Mouse (Mus musculus) brain, adult 2 months (tissue): ENCODE data around the gene Lin9.
"Not testable (repeated sequence)": the region's sequence is repeated elsewhere in the genome, so short reads cannot be mapped to it uniquely, and the experiment has no call there.

Experiments
- DNase-seq: peaks from one replicate; pipeline ENCODE4 v3.0.0; 2011; ENCODE audit warnings: low read depth, low spot score

Gene Lin9

DNA sequence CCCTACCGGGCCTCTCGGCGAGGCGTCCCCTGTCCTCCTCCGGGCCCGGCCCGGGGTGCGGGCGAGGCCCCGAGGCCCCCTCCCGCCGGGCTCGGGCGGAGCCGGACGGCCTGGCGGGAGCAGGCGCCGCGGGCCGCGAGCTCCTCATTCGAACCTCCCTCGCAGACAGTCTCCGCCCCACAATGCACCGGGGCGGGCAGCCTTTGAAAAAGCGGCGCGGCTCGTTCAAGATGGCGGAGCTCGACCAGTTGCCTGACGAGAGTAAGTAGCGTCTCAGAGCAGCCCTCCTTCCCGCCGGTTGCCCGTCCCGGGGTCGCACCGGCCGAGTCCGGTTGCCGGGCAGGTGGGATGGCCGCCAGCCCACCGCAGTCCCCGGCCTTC, at the start of gene Lin9:
Gene Lin9 (plus strand): TSS at position 14 of the 381 bp plus-strand sequence.
- peak; percentile 94 for DNase-seq

DNA sequence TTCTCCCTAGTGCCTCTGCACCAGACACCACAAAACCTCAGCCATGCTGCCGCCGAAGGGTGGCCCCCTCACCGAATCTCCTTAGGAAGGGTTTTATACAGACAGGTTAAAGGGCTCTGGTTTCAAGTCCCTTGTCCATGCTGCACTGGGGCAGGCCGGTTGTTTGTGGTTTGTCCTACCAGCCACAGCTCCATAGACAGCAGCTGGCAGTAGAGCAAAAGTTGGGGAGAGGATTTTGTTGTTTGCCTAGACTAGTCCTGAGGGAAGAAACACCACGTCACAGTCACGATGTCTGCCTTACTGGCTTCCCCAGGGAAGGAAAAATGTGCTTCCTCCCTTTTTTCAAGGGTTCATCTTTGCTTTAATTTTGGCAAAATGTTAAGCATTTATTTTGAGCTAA, 40.4 kb upstream of the Lin9 start:
- no peak for DNase-seq

DNA sequence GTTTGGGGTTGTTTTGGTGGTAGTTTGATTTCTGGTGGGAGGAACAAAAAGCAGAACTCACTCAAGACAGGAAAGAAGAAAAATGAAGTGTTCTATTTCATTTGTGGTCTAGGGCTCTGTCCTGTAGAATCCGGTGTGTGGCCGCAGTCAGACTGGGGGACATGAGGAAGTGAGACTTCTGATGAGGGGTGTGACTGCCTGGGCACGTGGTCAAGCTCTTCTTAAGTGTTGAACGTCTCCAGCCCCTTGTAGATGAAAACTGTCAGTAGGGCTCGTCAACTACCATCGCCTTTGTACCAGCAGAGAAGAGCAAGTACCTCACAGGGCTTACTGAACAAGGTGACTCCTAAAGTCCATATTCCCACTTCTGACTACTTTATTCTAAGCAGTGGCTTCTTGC, 39.1 kb upstream of the Lin9 start:
- DNase-seq = peak; percentile 39

DNA sequence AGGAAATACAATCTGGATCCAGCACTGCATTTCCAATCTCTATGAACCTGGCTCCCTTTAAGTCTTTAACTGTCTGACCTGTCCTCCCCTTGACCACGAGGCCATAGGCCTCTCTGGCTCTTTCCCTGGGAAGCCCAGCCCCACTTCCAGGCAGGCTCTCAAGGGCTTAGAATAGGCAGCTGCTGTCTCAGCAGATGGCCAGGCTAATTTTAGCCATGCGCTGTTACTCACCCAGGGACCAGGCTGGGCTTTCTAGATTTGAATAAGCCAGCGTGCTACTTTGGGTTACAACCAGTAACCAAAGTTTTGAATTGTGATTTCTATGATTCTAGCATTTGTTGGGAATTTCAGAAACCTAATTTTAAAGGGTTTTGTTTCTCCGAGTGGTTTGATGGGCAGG, 36.4 kb upstream of the Lin9 start:
- DNase-seq = peak; percentile 97

DNA sequence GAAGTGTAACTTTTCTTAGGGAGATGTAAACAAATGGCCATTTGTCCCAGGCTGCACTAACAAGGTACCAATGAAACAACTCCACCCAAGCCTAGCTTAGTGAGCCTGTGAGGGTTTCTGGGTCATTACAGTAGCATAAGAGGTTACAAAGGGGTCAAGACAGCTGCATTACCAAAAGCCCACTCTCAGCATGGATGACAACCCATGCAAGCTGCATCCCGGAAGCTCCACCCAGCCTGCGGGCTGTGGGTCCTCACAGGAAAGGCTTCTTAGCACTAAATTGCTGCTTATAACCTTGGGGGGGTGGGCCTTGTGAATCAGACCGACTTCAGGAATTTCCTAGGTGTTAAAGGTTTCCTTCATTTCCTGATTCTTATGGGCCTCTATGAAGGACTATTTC, 34.8 kb upstream of the Lin9 start:
- DNase-seq = no peak

DNA sequence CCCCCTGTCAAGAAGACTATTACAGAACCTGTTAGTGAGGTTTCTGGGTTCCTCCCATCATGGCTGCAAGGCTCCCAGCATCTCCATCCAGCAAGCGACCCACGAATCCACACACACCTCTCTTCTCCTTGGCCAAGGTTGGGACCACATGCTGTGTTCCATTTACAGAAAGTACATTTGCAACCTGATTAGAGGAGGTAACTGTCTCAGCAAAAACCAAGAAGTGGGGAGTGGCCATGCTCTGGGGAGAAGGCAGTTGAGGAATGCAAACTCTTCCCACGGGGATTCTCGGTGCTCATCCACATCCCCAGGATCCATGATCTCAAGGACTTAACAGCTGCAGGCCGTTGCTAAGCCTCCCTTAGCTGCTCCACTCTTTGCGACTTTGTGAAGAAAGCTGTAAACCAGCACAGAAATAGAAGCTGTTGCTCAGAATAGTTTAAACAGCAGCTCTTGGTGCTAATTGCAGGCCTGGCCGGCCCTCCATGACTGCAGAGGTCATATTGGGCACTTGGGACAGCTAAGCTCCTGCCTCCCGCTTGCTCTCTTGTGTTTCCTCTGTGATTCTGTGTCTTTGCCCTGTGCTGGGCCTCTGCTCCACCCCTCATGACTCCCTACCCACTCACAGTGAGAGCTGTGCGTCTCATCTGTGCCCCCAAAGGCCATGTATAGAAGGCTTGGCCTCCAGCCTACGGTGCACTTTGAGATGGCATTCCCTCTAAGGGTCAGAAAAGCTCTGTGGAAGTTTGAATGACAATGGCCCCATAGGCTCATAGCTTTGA, 34.0 kb upstream of the Lin9 start:
- DNase-seq = peak; percentile 44

DNA sequence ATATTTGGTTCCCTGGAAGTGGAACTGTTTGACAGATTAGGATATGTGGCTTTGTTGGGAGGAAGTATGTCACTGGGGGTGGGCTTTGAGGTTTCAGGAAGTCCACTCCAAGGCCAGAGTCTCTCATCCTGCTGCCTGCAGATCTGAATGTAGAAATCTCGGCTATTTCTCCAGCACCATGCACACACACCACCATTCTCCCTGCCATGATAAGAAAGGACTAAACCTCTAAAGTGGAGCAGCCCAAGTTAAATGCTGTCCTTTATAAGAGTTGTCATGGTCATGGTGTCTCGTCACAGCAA, 33.4 kb upstream of the Lin9 start:
- no peak for DNase-seq

DNA sequence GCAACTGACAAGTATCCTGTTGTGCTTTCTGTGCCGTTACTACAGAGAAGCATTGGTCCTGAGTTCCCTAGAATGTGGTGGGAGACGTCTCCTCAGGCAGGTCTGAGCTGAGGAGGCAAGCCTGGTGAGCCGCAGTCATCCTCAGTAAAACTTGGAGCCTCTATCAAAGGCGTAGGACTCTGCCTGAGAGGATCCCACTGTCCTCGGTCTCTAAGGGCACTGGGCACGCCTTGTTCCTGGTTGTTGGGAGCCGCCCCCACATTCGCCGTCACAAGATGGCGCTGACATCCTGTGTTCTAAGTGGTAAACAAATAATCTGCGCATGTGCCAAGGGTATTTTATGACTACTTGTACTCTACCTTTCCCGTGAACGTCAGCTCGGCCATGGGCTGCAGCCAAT, 29.1 kb upstream of the Lin9 start:
- DNase-seq = not testable (repeated sequence)

DNA sequence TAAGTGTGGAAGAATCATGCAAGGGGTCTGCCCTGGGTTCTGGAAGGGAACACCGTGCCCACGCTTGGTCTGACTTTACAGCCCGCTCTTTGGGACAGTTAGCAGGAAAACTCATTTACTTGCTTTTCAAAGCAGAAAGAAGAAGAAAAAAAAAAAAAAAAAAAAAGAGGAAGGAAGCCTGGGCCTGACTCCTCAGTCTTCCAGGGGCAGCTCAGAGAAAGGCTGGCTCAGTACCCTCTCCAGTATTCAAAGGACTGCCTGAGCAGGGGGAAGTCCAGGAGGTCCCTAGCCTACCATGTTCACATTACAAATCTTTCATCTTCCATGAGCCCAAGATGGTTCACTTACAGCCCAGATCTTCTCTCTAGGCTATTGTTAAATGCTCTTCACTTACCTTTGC, 24.2 kb upstream of the Lin9 start:
- no peak for DNase-seq

DNA sequence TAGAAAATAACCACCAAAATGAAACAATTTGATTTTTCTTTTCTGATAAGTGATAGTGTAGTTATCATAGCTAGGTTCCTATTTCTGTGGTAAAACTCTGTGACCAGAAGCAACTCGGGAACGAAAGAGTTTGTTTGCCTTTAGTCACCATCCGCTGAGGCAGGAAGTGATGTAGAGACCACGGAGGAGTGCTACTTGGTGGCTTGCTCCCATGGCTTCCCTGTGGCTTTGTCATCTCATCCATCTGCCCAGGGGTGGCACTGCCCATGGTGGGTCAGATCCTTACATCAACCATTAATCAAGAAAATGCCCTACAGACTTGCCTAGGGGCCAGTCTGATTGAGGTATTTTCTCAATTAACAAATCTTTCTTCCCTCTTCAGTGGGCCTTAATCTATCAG, 18.6 kb upstream of the Lin9 start:
- no peak for DNase-seq

DNA sequence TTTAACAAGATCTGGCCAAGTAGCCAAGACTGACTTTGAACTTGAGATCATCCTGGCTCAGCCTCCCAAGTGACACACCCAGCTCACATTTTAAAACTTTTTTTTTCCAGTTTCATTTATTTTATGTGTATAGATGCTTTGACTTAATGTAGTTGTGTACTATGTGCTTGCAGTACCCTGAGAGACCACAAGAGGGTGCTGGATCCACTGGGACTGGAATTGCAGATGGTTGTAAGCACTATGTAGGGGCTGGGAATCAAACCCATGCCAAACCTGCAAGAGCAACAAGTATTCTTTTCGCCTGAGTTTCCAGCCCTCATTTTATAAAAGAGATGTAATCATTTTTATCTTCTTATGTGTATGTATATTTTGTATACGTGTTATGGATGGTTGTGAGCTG, 17.0 kb upstream of the Lin9 start:
- DNase-seq = no peak

DNA sequence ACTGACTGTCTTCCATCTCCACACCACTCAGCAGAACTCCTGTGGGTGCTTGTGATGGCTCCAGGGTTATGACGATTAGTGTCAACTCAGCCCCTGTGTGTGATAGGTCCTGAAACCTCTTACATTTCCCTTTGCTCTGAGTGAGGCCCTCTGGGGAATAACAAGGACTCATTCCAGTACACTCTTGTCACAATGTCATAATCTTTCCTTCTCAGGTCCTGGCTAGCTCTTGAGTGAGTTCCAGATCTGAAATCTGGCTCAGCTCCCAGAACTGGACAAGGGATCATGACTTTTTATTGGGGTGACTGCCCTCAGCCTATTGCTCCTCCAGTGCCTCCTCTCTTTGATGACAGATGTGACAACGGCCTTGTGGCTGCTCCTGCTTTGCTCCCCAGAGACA, 14.8 kb upstream of the Lin9 start:
- DNase-seq = peak; percentile 7

DNA sequence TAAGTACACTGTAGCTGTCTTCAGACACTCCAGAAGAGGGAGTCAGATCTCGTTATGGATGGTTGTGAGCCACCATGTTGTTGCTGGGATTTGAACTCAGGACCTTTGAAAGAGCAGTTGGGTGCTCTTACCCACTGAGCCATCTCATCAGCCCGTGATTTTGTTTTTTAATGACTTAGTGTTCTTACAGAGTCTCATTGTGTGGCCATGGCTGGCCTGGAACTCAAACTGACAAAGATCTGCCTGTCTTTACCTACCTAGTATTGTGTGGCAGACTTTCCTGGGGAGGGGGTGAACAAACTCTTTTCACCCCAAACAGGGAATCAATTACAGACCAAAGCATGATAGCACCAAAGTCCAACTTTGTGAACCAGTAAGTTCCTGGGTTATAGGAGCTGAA, 3.2 kb upstream of the Lin9 start:
- not testable (repeated sequence) for DNase-seq

DNA sequence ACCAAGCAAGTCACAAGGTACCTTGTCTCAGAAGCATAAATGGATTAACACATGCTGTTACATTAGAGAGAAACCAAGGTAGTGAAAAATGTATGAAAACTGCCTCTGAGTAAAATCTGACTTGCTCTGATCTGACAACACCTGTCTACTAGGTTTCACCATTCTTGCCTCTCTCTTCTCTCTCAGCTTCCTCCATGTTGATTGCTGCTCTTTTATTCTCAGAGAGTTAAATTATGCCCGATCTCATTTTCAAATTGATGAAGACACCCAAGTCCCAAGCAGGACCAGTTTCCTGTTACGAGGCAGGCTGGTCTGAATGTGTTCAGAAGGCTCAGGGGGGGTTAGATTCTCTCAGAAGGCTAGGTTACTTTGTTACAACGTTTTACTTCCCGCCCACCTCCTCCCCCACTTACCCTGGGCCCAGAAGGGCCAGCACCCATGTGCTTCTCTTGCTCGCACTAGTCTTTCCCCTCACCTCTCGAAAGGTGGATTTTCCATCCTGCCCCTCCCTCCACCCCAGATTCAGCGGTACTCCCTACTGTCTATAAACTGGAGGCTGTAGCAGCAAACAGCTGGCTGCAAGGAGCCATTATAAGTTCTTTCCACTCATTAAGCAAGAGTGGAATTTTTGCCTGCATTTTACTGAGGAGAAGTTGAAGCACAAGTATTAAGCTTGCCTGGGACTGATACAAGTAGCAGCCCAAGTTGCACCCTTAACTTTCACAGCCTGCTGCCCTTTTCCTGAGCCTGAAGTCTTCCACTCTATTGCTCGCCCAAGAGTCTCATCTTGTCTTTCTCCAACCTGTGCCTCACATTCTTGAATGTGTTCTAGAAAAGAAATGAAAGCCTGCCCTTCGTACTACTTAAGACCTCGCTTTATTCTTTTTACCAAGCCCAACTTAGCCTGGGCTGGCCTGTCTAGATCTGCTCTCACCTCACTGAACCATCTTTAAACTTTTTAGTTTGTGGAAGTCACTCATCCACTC, 1.2 kb upstream of the Lin9 start:
- no peak for DNase-seq

DNA sequence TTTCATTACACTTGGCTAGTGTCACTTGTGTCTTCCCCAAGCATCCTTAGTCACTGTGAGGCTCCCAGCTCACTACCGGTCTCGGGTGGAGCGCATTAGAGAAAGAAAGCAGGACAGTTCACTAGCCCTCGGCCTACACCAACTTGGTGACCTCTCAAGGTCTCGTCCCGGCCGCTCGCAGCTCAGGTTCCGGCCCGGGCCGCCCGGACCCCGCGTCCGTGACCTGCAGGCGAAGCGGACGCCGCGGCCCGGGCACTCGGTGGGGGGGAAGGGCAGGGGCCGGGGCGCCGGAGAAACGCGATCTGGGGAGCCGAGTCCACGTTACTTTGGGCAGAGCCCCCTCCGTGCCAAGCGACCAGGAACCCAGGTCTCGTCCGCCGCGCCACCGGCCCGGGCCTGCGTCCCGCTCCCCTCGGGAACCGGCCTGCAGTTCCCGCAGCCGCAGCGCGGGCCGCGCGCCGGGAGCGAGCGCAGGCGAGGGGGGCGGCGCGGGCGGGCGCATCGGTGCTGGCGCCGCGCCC, 285 bp upstream of the Lin9 start:
- peak; percentile 43 for DNase-seq

DNA sequence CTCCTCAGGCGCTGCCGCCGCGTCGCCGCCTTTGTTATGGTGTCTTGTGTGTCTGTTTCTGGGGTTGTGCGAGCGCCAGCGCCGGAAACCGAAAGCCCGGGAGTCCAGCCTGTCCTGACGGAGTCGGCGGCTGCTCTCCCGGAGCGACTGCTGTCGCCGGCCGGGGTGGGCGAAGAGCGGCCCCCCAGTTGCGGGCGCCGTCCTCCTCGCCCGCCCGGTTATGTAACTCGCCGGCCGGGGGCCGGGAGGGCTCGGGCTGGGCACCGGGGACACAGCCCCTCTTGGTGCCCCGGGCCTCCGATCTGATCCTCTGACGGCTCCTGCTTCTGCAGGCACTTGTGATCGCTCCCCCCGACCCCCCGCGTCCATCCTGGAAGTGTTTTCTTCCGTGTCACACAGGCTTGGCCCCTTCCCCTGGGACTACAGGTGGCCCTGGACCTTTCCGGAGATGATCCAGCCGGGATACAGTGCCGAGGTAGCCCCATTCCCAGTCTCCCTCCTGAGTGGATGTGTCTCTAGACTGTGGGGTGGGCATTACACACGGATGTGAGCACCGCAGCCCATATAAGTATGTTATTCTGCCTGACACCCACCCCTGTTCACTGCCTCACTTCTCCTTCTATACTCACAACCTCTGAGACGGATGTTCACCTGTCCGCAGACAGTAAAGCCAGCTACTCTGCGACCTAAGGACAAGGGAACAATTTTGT, 723 bp downstream of the Lin9 start:
- no peak for DNase-seq

DNA sequence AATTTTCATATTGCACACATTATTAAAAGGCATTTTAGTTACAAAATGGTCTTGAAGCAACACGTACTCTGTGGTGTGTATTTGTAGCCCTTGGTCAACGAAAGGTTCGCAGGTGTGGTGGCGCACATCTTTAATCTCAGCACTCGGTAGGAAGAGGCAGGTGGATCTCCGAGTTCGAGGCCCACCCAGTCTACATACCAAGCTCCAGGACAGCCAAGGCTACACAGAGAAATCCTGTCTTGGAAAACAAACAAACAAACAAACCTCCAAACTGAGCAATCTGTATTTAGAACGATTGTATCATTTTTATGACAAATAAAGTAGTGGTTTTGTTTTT, 1.2 kb downstream of the Lin9 start:
- no peak for DNase-seq

DNA sequence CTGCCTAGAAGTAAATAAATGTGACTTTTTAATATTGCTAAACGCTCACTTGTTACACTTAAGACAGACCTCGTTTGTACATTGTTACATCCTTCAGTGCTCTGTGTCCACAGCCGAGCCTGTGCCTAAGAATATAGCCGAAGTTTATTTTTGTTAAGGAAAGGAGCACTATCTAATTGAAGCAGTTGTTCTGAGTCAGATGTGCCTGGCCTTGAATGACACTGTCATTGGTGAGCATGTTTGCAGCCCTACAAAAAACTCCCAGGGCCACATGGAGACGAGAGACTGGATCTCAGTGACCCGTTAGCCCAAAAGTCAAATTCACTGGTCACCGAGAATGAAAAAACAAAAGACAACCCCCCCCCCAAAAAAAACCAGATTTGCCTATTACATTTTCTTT, 50.3 kb downstream of the Lin9 start:
- DNase-seq = no peak

DNA sequence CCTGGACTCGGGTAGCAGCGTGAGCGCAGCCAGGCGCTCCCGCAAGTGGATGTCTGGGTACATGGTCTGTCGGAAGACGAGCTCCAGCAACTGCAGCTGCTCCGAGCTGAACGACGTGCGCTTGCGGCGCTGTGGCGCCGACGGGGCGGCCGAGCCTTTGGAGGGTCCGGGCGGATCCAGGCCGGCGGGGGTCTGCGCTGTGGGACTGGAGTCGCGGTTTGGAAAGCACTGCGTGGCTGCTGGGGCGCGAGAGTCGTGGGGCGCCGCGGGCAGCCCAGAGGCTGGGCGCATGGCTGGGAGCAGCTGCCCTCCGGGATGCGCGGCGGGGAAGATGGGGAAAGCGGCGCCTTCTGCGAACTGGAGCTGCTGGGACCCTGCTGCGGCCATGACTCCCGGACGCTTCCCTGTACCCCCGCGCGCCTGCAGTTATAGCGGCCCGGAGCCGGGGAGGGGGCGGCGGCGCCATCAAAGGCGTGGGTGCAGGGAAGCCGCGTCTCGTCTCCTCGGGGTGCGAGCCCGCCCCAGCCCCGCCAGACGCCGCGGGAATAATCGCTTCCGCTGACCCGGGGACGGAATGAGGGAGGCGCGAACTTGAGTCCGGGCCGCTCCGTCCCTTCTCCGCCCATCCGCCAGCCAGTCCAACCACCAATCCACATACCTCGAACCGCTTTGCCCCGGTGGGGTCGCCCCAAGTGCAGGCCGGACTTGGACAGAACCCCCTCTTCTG, 55.8 kb downstream of the Lin9 start, which contains the start of gene Mixl1:
Gene Mixl1 (minus strand): TSS at position 409 of the 727 bp plus-strand sequence.
- no peak for DNase-seq

DNA sequence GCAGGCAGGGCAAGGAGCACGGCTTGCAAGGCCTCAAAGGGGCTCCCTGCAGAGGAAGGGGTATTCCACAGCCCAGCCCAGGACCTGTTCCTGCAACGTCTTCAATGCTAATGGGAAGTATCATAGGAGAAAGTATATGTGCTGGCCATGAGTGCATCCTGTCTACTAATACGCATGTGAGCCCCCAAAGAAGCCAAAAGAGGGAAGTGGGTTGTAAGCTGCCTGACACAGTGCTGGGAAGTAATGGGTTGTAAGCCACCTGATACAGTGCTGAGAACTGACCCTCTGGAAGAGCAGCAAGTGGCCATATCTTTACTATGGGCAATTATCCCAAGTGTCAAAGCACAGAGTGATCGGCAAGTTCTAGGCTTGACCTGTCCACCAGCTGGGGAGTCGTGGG, 57.1 kb downstream of the Lin9 start:
- DNase-seq = no peak

DNA sequence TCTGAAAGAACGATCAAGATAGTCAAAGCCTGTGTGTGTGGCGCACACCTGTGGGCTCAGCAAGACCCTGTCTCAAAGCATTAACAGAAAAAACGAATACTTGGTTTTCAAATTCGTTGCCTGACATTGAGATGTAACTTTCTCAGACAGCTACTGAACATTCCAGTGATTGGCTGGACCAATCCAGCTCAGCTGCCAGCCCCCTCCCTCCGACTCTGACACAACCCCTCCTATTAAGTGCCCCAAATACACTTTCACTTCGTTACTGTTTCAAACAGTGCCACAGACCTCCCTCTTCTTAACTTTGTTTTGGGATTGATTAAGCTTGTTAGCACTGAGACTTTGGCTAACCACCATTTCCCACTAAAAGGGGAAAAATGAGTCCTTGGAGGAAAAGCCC, 62.5 kb downstream of the Lin9 start:
- no peak for DNase-seq

DNA sequence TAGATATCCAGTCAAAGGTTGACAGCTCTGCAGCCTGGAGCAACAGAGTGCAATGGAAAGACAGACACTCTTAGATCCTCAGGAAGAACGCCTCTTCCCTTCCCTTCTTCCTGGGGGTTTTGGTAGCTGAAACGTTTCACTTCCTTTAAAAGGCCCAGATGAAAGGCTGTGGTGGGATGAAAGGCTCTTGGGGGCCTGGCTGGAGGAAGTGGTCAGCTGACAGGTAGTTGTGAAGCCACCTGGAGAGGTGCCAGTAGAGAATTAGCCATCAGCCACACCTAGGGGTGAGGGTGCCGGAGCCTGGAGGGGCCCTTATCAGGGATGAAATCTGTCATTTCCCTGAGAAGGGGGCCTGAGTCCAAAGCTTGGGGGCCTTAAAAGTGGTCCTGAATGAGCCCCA, 66.4 kb downstream of the Lin9 start:
- DNase-seq = no peak
